Comparison of ENCODE assay signal across 11 mouse cellular contexts in the genomic region with DNA sequence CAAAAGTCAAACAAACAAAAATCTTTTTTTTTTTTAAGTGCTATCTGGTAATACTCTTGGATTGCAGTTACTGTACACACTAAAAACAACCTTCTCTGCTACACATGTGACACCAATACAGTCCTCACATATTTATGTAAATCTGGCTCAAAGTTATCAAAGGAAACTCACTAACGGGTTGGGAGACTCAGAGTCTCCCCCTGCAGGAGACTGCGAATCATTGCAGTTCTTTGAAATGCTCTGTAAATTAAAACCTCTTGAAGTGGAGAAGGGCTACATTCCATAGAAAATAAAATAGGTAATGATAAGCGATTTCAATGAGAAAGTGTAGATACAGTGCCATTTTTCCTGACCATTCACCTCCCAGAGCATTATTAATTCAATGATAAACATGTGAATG.
DNase-seq lines count a peak whose midpoint lies in the region; ATAC-seq and TF ChIP-seq lines count a peak whose summit lies in the region.
"Had no signal": no experiment of that assay in that cellular context is flagged by ENCODE, and none has a peak within 500 bp of the region (broad histone marks: within the 10 kb centered on the region; RNA-seq: fewer than 3 reads in every experiment).

No protein-coding gene starts in this region.

- 8% methylated on average over 3 of the region's 3 CpGs for WGBS in liver, embryonic 14.5 days (ENCODE audit: insufficient replicate concordance)
- WGBS in liver, embryonic 11.5 days, result 16% methylated on average over 3 of the region's 3 CpGs

- no peak for ATAC-seq in liver, embryonic 14.5 days (ENCODE audit: insufficient read depth)
- no peak for ATAC-seq in liver, embryonic 11.5 days (replicated peaks; ENCODE audit: low FRiP score)
- 0 out of 2 replicates have a peak, but pooled peaks have one; percentile 47 for ATAC-seq in monocyte, adult 5-6 weeks (replicated peaks; ENCODE audit: insufficient number of reproducible peaks, low FRiP score, low TSS enrichment, poor library complexity, severe bottlenecking)
- ATAC-seq in inflammation-experienced regulatory T-cells, adult 6 months, result no peak

- no peak overlapping the region for H3K4me2 ChIP-seq in liver, embryonic 14.5 days (ENCODE audit: low read depth)
- H3K4me2 ChIP-seq in liver, embryonic 11.5 days, result no peak overlapping the region
- H3K4me2 ChIP-seq: embryonic facial prominence, embryonic 12.5 days; kidney, embryonic 15.5 days had no signal

- DNase-seq in liver, embryonic 14.5 days (ENCODE audit: low read depth in 3 of 3, low spot score in 3 of 3), result no peak
- DNase-seq in liver, embryonic 11.5 days (ENCODE audit: low spot score), result no peak
- DNase-seq in ES-E14 (ENCODE audit: low read depth, low spot score), result peak; percentile 6
- no peak for DNase-seq in right cerebral cortex, postnatal 14 days
- DNase-seq: adrenal gland, postnatal 25 days; heart, adult 11 months had no signal

- H3K4me1 ChIP-seq in liver, embryonic 14.5 days (replicated peaks; ENCODE audit: control insufficient read depth in 2 of 2, insufficient read depth in 2 of 2, low read length in 1 of 2), result no peaks in the 10 kb centered on the region
- H3K4me1 ChIP-seq in liver, embryonic 11.5 days (replicated peaks; ENCODE audit: control insufficient read depth, insufficient read depth, low read length), result no peaks in the 10 kb centered on the region
- no peaks in the 10 kb centered on the region for H3K4me1 ChIP-seq in ES-E14 (ENCODE audit: control insufficient read depth in 2 of 2, insufficient read depth in 2 of 2, low read length in 2 of 2, poor library complexity in 1 of 2)
- H3K4me1 ChIP-seq in cortical plate, adult 2 months (ENCODE audit: control insufficient read depth, insufficient read depth, low read length), result peaks cover 3% of the 10 kb centered on the region; the same call in 1 of the 2 replicates

- no peaks in the 10 kb centered on the region for H3K36me3 ChIP-seq in liver, embryonic 14.5 days (replicated peaks; ENCODE audit: control insufficient read depth, insufficient read depth, low read depth)
- no peaks in the 10 kb centered on the region for H3K36me3 ChIP-seq in liver, embryonic 11.5 days (ENCODE audit: control insufficient read depth, insufficient read depth, low read length)
- H3K36me3 ChIP-seq in ES-E14 (ENCODE audit: control insufficient read depth, insufficient read depth, low read length, poor library complexity, severe bottlenecking), result no peaks in the 10 kb centered on the region
- H3K36me3 ChIP-seq: kidney, embryonic 15.5 days had no signal

- no peak for TF ChIP-seq EP300 in liver, embryonic 14.5 days (IDR thresholded peaks at IDR 0.05; ENCODE audit: low read depth)

- H3K27ac ChIP-seq in liver, embryonic 14.5 days, result no peak overlapping the region
- H3K27ac ChIP-seq in liver, embryonic 11.5 days (ENCODE audit: low read depth, low read length), result no peak overlapping the region
- H3K27ac ChIP-seq in ES-E14 (ENCODE audit: insufficient read depth, low read depth, low read length, poor library complexity, severe bottlenecking), result no peak overlapping the region
- H3K27ac ChIP-seq in cortical plate, adult 2 months (ENCODE audit: insufficient read depth, low read length), result no peak overlapping the region
- H3K27ac ChIP-seq: embryonic facial prominence, embryonic 12.5 days; kidney, embryonic 15.5 days had no signal

- no peaks in the 10 kb centered on the region for H3K27me3 ChIP-seq in liver, embryonic 14.5 days (ENCODE audit: control insufficient read depth, insufficient read depth, low read length)
- no peaks in the 10 kb centered on the region for H3K27me3 ChIP-seq in liver, embryonic 11.5 days (replicated peaks; ENCODE audit: control insufficient read depth, insufficient read depth, low read length)
- H3K27me3 ChIP-seq: embryonic facial prominence, embryonic 12.5 days; kidney, embryonic 15.5 days had no signal

- in situ Hi-C loops in ES-E14 (cut with MboI; ENCODE audit: low sequenced_read_pairs in 2 of 2, unreplicated experiment in 2 of 2), result no loop called here

- H3K9me3 ChIP-seq in liver, embryonic 14.5 days (ENCODE audit: control insufficient read depth, low read length), result no peaks in the 10 kb centered on the region
- no peaks in the 10 kb centered on the region for H3K9me3 ChIP-seq in liver, embryonic 11.5 days (ENCODE audit: control insufficient read depth, low read length)
- H3K9me3 ChIP-seq in ES-E14 (ENCODE audit: control insufficient read depth, insufficient read depth, low read depth, low read length), result no peaks in the 10 kb centered on the region
- H3K9me3 ChIP-seq: embryonic facial prominence, embryonic 12.5 days; kidney, embryonic 15.5 days had no signal

- no peak overlapping the region for H3K4me3 ChIP-seq in liver, embryonic 14.5 days (ENCODE audit: insufficient read depth in 1 of 2, low read depth in 2 of 2, low read length in 2 of 2)
- H3K4me3 ChIP-seq in liver, embryonic 11.5 days (ENCODE audit: low read depth, low read length), result no peak overlapping the region
- no peak overlapping the region for H3K4me3 ChIP-seq in ES-E14 (ENCODE audit: insufficient read depth in 1 of 2, low read depth in 1 of 2, low read length in 2 of 2, poor library complexity in 1 of 2, severe bottlenecking in 1 of 2)
- H3K4me3 ChIP-seq in cortical plate, adult 2 months (ENCODE audit: insufficient read depth, low read length), result no peak overlapping the region
- H3K4me3 ChIP-seq: embryonic facial prominence, embryonic 12.5 days; kidney, embryonic 15.5 days had no signal

- TF ChIP-seq CTCF in liver, embryonic 14.5 days (IDR thresholded peaks at IDR 0.05; ENCODE audit: low read depth), result peak; percentile 42; the same call in 1 of the 2 replicates
- peak; percentile 48; the same call in 1 of the 2 replicates for TF ChIP-seq CTCF in cortical plate, adult 2 months (IDR thresholded peaks at IDR 0.05; ENCODE audit: extremely low read depth, insufficient read depth, low read length)

- TF ChIP-seq POLR2A in cortical plate, adult 2 months (IDR thresholded peaks at IDR 0.05; ENCODE audit: extremely low read depth, insufficient read depth, low read length), result no peak

- H3K9ac ChIP-seq in liver, embryonic 14.5 days (replicated peaks), result no peak overlapping the region
- H3K9ac ChIP-seq in liver, embryonic 11.5 days (ENCODE audit: low read depth, low read length), result no peak overlapping the region
- H3K9ac ChIP-seq in ES-E14 (ENCODE audit: insufficient read depth, low read depth, low read length, poor library complexity, severe bottlenecking), result no peak overlapping the region
- H3K9ac ChIP-seq: embryonic facial prominence, embryonic 12.5 days; kidney, embryonic 15.5 days had no signal

TF ChIP-seq in ES-E14, 5 proteins besides CTCF, POLR2A, EP300 and RAD21:
- TF ChIP-seq ZC3H11A (IDR thresholded peaks at IDR 0.05; ENCODE audit: borderline replicate concordance, low read depth, low read length) (peak; percentile 37; the same call in 1 of the 2 replicates), MAFK (IDR thresholded peaks at IDR 0.05; ENCODE audit: insufficient read depth, low read depth, low read length) (no peak)
TF ChIP-seq in ES-E14: peak in this region for 1.
